Mouse (Mus musculus) spleen, postnatal 4 days (tissue): ENCODE data around the gene Shisa3.

Experiments
- DNase-seq, 2 experiments: peaks; one replicate each; pipeline ENCODE4 v3.0.0; 2022; ENCODE audit warnings: low spot score in 2 of 2

Shisa3 gene

GRCm38 (mm10) chr5:67633138-67633782 lies 25.6 kb downstream of the Shisa3 start:
- no peak for DNase-seq

GRCm38 (mm10) chr5:67633831-67634268 lies 26.2 kb downstream of the Shisa3 start:
- no peak for DNase-seq

GRCm38 (mm10) chr5:67634339-67634738 lies 26.7 kb downstream of the Shisa3 start:
- DNase-seq: no peak

DNA sequence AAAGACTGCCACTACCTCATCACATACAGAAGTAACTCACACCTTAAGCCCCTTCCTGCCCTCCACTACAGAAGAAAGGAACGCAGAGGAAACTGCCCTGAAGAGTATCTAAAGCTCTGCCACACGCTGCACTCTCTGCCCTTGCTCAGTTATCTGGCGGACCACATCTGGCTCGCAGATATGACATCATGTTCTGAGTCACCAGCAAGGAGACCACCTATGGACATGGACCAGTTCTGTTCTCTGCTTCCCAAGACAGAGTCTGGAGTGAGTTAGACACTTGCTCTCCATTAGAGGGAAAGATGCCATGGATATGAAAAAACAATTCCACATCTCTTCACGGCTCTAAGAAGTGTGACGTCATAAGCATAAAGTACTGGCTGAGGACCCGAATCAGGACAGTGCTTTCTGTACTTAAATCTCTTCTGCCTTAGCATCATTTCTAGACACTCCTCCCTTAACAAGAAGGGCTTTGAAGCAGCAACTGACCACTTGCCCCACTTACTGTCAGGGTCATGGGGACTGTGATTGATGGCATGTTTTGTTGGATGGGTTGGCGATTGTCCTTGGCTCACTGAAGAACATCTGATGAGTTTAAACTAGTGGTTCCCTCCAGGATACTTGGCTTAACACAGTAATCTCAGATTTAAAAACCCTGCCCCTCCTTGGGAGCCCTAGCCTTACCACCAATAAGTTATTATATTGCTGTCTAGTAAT lies 33.1 kb downstream of the Shisa3 start:
- DNase-seq: peak in 1 of 2 experiments; percentile 45

DNA sequence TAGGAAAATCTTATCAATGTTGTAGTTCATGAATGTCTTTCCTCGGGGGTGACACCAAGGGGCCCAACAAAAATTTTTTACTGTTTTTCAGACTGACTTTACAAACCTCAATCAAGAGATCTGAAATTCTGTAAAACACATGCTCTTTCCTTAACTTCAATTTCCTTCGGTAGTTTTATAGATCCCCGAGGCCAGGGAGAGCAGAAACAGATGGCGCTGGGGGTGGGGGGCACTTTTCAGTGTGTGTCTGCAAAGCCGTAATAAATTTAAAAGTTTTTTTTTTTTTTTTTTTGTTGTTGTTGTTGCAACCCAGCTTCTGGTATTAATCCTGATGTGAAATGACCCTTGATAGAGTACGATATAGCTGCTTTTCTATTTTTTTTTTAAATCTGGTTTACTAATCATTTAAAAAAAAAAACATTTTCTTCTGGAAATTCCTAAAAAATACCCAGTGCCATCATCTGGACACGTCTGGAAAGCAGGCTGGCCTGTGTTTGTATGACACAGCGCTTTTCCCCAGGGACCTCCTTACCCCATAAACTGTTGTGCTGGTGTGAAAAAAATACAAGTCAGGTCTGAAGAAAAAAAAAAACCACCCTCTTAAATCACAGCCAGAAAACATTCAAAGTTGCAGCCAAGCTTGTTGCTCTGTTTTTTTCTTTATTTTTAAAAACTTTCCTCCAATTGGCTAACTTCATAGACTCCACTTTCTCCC lies 33.9 kb downstream of the Shisa3 start:
- DNase-seq: peak in 1 of 2 experiments; percentile 9

DNA sequence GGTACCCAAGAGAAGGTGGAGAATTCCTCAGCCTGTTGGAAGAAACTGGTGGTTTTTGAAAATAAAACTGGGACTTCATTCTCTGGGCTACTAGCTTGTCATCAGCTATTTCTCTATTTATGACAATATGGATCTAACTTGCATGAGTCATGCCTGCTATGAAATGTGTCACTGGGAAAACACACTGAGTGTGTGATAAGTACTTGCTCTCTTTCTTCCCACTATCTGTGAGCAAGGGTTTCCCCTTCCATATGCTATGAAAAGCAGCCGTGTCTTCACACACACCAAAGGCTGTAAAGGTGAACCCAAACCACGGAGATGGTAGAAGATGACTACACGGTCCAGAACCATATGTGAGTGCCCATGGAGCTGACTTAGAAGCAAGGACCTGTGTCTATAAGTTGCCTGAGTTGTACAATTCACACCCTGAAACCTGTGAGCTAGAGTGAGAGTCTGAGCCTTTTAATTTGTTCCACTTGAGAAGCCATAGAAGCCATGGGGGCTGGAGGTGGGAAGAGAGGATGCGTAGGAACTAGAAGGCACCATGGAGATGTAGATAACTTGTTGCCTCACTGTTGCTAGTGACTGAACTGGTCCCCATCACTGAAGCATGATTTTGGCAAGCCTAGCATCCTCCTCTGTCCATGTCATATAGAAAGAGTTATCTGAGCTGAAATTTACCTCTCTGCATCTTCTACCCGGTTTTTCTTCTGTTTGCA lies 36.0 kb downstream of the Shisa3 start:
- DNase-seq: no peak

- DNase-seq: no peak
These were observed 39.3 kb downstream of the Shisa3 start for GRCm38 (mm10) chr5:67646756-67647529.

DNA sequence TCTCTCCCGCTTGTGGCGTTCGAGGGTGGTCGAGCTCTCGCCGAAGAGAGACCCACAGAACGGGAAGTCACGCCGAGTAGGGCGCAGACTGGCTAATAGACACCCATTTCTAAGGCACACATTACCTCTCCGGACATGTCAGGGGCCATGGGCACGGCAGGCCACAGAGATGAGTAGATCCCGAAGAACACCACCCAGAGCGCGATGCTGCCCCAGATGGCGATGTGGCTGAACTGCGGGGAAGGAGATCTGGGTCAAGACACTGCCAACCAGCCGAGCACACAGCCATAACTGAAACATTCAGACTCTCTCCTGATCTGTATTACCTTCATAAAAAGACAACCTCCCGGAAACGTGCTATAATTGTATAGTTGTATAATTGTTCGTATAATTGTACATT lies 39.9 kb downstream of the Shisa3 start:
- DNase-seq: no peak

DNA sequence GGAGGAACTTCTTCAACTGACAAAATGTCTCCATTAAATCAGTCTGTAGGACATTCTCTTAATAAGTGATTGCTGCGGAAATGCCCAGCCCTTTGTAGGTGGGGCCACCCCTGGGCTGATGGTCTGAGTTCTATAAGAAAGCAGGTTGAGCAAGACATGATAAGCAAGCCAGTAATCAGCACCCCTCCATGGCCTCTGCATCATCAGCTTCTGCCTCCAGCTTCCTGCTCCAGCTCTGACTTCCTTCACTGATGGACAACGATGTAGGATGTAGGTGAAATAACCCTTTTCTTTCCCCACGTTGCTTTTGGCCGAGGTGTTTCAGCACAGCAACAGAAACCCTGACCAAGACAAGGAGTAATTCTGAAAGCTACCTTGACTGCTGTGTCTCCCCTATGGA lies 41.5 kb downstream of the Shisa3 start:
- DNase-seq: no peak

DNA sequence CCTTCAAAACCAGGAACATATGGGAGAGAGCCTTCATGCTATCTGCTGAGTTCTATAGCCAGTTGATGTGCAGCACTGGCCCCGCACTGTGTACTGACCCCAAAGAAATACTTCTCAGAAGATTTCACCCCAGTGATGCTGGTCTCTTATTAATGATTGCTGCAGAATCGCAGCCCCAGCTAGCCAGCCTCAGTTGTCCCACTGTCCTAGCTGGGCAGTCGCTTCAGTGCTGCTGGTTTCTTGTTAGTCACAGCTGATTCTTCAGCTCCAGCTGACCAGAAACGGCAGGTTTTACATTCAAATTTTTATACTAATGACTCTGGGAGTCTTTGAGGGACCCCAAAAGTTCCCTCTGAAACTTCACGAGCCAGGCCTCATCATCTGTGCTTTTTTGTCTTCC lies 42.3 kb downstream of the Shisa3 start:
- no peak for DNase-seq

DNA sequence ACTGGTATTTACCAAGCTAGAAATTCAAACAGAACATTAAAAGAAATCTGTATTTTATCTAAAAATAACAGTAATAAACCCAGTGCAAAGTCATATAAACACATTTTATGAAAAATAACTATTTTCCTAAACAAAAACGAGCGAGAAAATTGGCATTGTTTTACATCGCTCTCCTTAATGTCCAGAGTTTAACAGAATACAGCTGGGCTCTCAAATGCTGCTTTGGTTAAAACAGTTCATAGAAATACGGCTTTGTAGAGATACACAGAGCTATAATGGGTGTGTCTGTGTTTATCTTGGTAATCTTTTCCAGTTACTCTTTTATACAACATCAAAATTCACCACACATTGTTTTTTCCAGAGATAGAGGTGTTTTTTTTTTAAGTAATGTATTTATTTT lies 44.8 kb downstream of the Shisa3 start:
- no peak for DNase-seq

DNA sequence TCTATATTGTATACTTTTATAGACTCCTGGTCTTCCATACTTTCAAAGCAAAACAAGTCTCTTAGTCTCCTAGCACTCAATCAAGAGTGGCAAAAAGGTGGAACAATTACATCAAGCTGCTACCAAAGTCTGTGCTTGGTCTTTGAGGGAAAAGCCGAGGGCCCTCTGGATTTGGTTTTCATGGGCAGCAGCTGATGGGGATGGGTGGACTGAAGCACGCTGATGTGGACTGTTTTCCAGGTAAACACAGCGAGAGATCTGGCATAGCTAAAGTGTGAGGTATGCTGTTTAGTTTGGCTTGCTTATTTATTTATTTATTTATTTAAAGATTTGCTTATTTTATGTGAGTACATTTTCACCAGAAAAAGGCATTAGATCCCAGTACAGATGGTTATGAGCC lies 45.9 kb downstream of the Shisa3 start:
- no peak for DNase-seq

GRCm38 (mm10) chr5:67654572-67654971 lies 46.9 kb downstream of the Shisa3 start:
- DNase-seq: no peak

GRCm38 (mm10) chr5:67655696-67656519 lies 48.2 kb downstream of the Shisa3 start:
- no peak for DNase-seq

DNA sequence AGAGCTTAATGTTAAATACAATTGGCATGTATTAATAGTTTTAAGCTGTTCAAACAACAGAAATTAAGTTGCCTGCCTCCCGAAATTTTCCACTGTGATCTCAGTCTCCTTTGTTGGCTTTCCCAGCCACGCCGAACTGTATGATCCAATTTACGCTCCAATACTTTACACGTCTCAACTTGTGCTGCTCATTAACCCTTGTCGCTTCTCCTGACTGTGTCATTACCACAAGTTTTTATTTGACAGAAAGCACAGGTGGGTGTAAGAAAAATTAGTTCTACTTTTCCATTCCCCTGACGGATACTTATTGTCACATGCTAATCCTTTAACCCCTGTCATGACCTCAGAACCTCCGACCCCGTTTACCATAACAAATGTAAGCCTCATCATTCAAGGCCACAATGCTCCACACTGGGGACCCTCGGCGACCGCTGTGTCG lies 49.2 kb downstream of the Shisa3 start:
- no peak for DNase-seq

- DNase-seq: no peak
These were observed 52.2 kb downstream of the Shisa3 start for GRCm38 (mm10) chr5:67659864-67660263.

- DNase-seq: no peak
These were observed 55.0 kb downstream of the Shisa3 start for GRCm38 (mm10) chr5:67662715-67663114.

DNA sequence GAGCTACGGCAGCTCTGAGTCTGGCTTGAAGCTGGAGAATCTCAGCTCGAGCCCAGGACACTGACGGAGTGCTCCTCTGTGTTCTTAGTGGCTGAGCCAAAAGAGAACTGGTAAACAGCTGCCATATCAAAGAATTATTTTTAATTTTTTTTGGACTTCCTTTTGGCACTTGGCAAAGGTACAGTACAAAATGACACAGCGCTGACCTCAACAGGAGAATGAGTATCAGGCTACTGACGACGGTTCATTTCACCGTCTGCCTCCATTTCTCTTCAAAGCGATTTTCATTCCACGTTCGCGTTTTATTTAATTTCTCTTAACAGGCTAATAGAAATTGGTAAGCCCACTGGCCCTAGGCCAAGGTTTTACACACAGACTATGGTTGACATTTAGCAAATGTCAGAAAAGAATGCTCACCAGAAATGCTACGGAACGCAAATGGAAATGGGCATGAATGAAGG lies 61.8 kb downstream of the Shisa3 start:
- no peak for DNase-seq

GRCm38 (mm10) chr5:67670158-67670557 lies 62.5 kb downstream of the Shisa3 start:
- DNase-seq: no peak

GRCm38 (mm10) chr5:67673008-67673407 lies 65.3 kb downstream of the Shisa3 start:
- no peak for DNase-seq
